Mouse (Mus musculus): ENCODE measurements around the gene Fpr3.
"Not testable (repeated sequence)": the region's sequence is repeated elsewhere in the genome, so short reads cannot be mapped to it uniquely, and the experiment has no call there.

- TF ChIP-seq CTCF (conservative IDR thresholded peaks at IDR 0.05; ENCODE audit: insufficient read depth, insufficient read length, low read depth, low read length); POLR2A (IDR thresholded peaks at IDR 0.05; ENCODE audit: low read depth, low read length): not testable (repeated sequence)
Observed at GRCm38 (mm10) chr17:17981232-17981631, 93.6 kb downstream of the Fpr3 start.

Measured in kidney, adult 2 months (tissue).